Mouse (Mus musculus) liver, adult 2 months (tissue): ENCODE results near the gene Washc3.

Source experiments
- CTCF ChIP-seq: fragments of 200-500 bp; IDR thresholded peaks from 2 replicates; pipeline ENCODE4 v1.5.1; 2011; ENCODE audit warnings: low read depth, low read length, control low read depth
- POLR2A ChIP-seq: fragments of 200-500 bp; IDR thresholded peaks from 2 replicates; pipeline ENCODE4 v1.6.1; 2011; ENCODE audit warnings: low read length, control low read depth; ENCODE audit not compliant: insufficient read depth; ENCODE audit errors: extremely low read depth

DNA sequence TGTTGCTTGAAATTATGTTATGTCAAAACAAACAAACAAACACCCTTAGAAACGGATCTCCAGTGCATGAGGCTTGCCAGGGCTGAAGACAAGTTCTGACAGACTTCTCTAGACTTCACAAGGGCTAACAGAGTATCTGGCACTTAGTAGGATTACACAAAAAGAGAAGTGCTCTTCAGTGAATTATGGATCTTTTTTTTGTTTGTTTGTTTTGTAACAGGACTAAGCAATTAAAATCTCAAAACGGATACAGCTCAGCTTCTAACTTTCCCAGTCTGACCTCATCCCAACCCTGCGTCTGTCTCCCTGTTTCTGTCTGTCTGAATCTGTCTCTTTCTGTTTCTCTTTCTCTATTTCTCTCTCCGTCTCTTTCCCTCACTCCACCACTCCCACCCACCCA lies 352 bp upstream of the Washc3 start:
- no peak for TF ChIP-seq CTCF
- no peak for TF ChIP-seq POLR2A
